16 mouse cellular contexts compared by ENCODE assay signal in the genomic region with DNA sequence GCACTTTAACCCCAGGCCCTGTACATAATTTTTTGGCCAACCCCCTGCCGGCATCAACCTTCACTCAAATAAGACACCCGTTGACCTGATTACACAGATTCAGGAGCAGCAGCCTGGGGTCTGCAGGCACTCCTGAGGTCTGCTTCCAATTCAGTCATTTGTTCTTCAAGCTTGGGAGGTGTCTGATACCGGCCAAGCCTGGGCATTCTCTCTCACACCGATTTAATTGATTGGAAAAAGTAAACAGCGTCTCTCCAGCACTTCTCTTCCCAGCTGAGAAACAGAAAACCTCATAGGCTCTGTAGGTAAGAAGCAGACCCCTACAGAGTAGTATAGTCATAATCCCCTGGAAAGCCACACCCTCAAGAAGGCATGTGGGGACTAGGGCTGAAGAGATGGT.
DNase-seq lines count a peak whose midpoint lies in the region; ATAC-seq and TF ChIP-seq lines count a peak whose summit lies in the region.
"Had no signal": no experiment of that assay in that cellular context is flagged by ENCODE, and none has a peak within 500 bp of the region (broad histone marks: within the 10 kb centered on the region; RNA-seq: fewer than 3 reads in every experiment).

No protein-coding gene starts in this region.

- no peak for TF ChIP-seq POLR2A in liver, adult 2 months (IDR thresholded peaks at IDR 0.05; ENCODE audit: extremely low read depth, insufficient read depth, low read length)

- H3K4me2 ChIP-seq in midbrain, embryonic 13.5 days (replicated peaks) = no peak overlapping the region
- H3K4me2 ChIP-seq in midbrain, embryonic 15.5 days = no peak overlapping the region
- H3K4me2 ChIP-seq: embryonic facial prominence, embryonic 12.5 days; forebrain, embryonic 15.5 days; hindbrain, embryonic 14.5 days had no signal

- DNase-seq in heart, embryonic 10.5 days (ENCODE audit: low spot score) = no peak
- no peak for DNase-seq in heart, adult 8-10 months (ENCODE audit: low spot score)
- DNase-seq in liver, adult 2 months (ENCODE audit: extremely low read depth, low read depth, low spot score) = peak; percentile 54
- no peak for DNase-seq in liver
- no peak for DNase-seq in c-Kit-positive CD71-positive TER-119-positive erythroid progenitor cells, embryonic 14.5 days (ENCODE audit: low spot score)
- DNase-seq: adrenal gland, postnatal 10 days; cerebellum, adult 11-12 months; cerebellum, adult 9-10 months; cerebellum, postnatal 25 days; heart, postnatal 10 days had no signal

- H3K27me3 ChIP-seq in heart, embryonic 10.5 days (ENCODE audit: insufficient read depth, poor library complexity, severe bottlenecking) = no peaks in the 10 kb centered on the region
- no peaks in the 10 kb centered on the region for H3K27me3 ChIP-seq in liver, adult 2 months (ENCODE audit: control insufficient read depth, insufficient read depth, low read length)
- no peaks in the 10 kb centered on the region for H3K27me3 ChIP-seq in midbrain, embryonic 13.5 days
- no peaks in the 10 kb centered on the region for H3K27me3 ChIP-seq in midbrain, embryonic 15.5 days (replicated peaks)
- H3K27me3 ChIP-seq: embryonic facial prominence, embryonic 12.5 days; forebrain, embryonic 15.5 days had no signal

- peak overlapping the region; percentile 86 for H3K27ac ChIP-seq in heart, embryonic 10.5 days
- H3K27ac ChIP-seq in liver, adult 2 months (replicated peaks; ENCODE audit: insufficient read depth, low read depth, low read length) = no peak overlapping the region
- peak overlapping the region; percentile 42; the same call in 1 of the 2 replicates for H3K27ac ChIP-seq in midbrain, embryonic 13.5 days
- H3K27ac ChIP-seq in midbrain, embryonic 15.5 days = no peak overlapping the region
- H3K27ac ChIP-seq: embryonic facial prominence, embryonic 12.5 days; forebrain, embryonic 15.5 days; hindbrain, embryonic 10.5 days; hindbrain, embryonic 14.5 days had no signal

- H3K9ac ChIP-seq in liver, adult 2 months (ENCODE audit: low read depth, low read length) = no peak overlapping the region
- no peak overlapping the region for H3K9ac ChIP-seq in midbrain, embryonic 13.5 days (replicated peaks)
- no peak overlapping the region for H3K9ac ChIP-seq in midbrain, embryonic 15.5 days
- H3K9ac ChIP-seq: embryonic facial prominence, embryonic 12.5 days; forebrain, embryonic 15.5 days; hindbrain, embryonic 14.5 days had no signal

- WGBS in heart, embryonic 10.5 days = 43% methylated on average over 5 of the region's 5 CpGs
- 23% methylated on average over 5 of the region's 5 CpGs for WGBS in liver, adult 2 months
- 72% methylated on average over 5 of the region's 5 CpGs for WGBS in midbrain, embryonic 13.5 days
- 57% methylated on average over 5 of the region's 5 CpGs for WGBS in midbrain, embryonic 15.5 days

- no peak for TF ChIP-seq CTCF in liver, adult 2 months (IDR thresholded peaks at IDR 0.05; ENCODE audit: low read depth, low read length)

- no peak for ATAC-seq in midbrain, embryonic 13.5 days
- ATAC-seq in midbrain, embryonic 15.5 days (replicated peaks) = no peak
- ATAC-seq: forebrain, embryonic 15.5 days had no signal

- no peaks in the 10 kb centered on the region for H3K79me2 ChIP-seq in liver, adult 2 months (ENCODE audit: control insufficient read depth, insufficient read depth, low read length)

- peaks cover 72% of the 10 kb centered on the region for H3K4me1 ChIP-seq in heart, embryonic 10.5 days
- peaks cover 21% of the 10 kb centered on the region for H3K4me1 ChIP-seq in liver, adult 2 months (ENCODE audit: control insufficient read depth, insufficient read depth, low read length)
- peaks cover 45% of the 10 kb centered on the region for H3K4me1 ChIP-seq in midbrain, embryonic 13.5 days (replicated peaks)
- peaks cover 11% of the 10 kb centered on the region; the same call in 1 of the 2 replicates for H3K4me1 ChIP-seq in midbrain, embryonic 15.5 days

- H3K36me3 ChIP-seq in heart, embryonic 10.5 days = peaks cover under 1% of the 10 kb centered on the region; the same call in 1 of the 2 replicates
- no peaks in the 10 kb centered on the region for H3K36me3 ChIP-seq in liver, adult 2 months (ENCODE audit: control insufficient read depth, insufficient read depth, low read length)
- no peaks in the 10 kb centered on the region for H3K36me3 ChIP-seq in midbrain, embryonic 13.5 days
- H3K36me3 ChIP-seq in midbrain, embryonic 15.5 days (replicated peaks) = no peaks in the 10 kb centered on the region
- H3K36me3 ChIP-seq: embryonic facial prominence, embryonic 12.5 days; forebrain, embryonic 15.5 days; hindbrain, embryonic 10.5 days had no signal

- no peaks in the 10 kb centered on the region for H3K9me3 ChIP-seq in heart, embryonic 10.5 days
- H3K9me3 ChIP-seq in midbrain, embryonic 13.5 days = no peaks in the 10 kb centered on the region
- H3K9me3 ChIP-seq in midbrain, embryonic 15.5 days = no peaks in the 10 kb centered on the region
- H3K9me3 ChIP-seq: embryonic facial prominence, embryonic 12.5 days; forebrain, embryonic 15.5 days had no signal

- H3K4me3 ChIP-seq in heart, embryonic 10.5 days = no peak overlapping the region
- H3K4me3 ChIP-seq in liver, adult 2 months (ENCODE audit: insufficient read depth, low read depth, low read length) = no peak overlapping the region
- no peak overlapping the region for H3K4me3 ChIP-seq in midbrain, embryonic 13.5 days (replicated peaks)
- H3K4me3 ChIP-seq in midbrain, embryonic 15.5 days = no peak overlapping the region
- H3K4me3 ChIP-seq: embryonic facial prominence, embryonic 12.5 days; forebrain, embryonic 15.5 days; hindbrain, embryonic 10.5 days had no signal

Comparison
In these comparisons a context has a peak if more than half of its experiments do, and no peak if none do; other contexts are left out.
1. H3K27ac ChIP-seq: peak in heart, embryonic 10.5 days (single experiment) and midbrain, embryonic 13.5 days (single experiment); none in liver, adult 2 months (single experiment) and midbrain, embryonic 15.5 days (single experiment).